Mouse (Mus musculus) CH12F3 (cell line): ENCODE measurements around the gene Borcs7.

ENCODE experiments used
- in situ Hi-C: fragments of 300-500 bp; cut with MboI; formaldehyde crosslinking; loops from 2 replicates; pipeline ENCODE4 v1.14.3; 2020; ENCODE audit warnings: low sequenced_read_pairs

Gene Borcs7

GRCm38 (mm10) chr19:46662214-46662613 lies 27.5 kb upstream of the Borcs7 start:
- in situ Hi-C loops = loop anchor here (10.0 kb wide), 1 partner anchor 213 kb away; no protein-coding TSS in a partner anchor

GRCm38 (mm10) chr19:46662784-46663183 lies 26.9 kb upstream of the Borcs7 start:
- in situ Hi-C loops = loop anchor here (10.0 kb wide), 1 partner anchor 212 kb away; no protein-coding TSS in a partner anchor

- in situ Hi-C loops = loop anchor here (5.0 to 10.0 kb wide), 2 partner anchors 77 to 209 kb away; no protein-coding TSS in a partner anchor
Measured at GRCm38 (mm10) chr19:46665474-46665873, 24.2 kb upstream of the Borcs7 start.

GRCm38 (mm10) chr19:46667300-46667699 lies 22.4 kb upstream of the Borcs7 start:
- in situ Hi-C loops = loop anchor here (5.0 to 10.0 kb wide), 2 partner anchors 75 to 208 kb away; no protein-coding TSS in a partner anchor

DNA sequence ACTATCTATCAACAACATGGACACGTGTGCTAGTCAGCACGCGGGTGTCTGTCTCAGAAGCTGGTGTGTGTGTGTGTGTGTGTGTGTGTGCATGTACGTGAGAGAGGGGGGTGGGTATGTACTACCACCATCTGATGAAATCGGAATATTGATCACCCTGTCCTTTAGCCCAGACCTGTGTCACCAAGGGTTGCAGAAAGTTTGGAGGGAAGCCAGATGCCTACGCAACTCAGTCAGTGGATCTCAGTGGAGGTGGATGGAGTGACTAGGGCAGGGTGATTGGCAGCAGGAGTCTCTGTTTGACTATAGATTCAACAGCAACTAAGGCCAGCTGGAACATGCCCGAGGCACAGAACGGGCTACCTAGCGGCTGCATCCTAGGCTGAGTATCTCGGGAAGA lies 21.4 kb upstream of the Borcs7 start:
- in situ Hi-C loops = loop anchor here (5.0 to 10.0 kb wide), 2 partner anchors 74 to 207 kb away; no protein-coding TSS in a partner anchor

GRCm38 (mm10) chr19:46669802-46670201 lies 19.9 kb upstream of the Borcs7 start:
- in situ Hi-C loops = loop anchor here (5.0 to 10.0 kb wide), 3 partner anchors 72 to 325 kb away; no protein-coding TSS in a partner anchor

DNA sequence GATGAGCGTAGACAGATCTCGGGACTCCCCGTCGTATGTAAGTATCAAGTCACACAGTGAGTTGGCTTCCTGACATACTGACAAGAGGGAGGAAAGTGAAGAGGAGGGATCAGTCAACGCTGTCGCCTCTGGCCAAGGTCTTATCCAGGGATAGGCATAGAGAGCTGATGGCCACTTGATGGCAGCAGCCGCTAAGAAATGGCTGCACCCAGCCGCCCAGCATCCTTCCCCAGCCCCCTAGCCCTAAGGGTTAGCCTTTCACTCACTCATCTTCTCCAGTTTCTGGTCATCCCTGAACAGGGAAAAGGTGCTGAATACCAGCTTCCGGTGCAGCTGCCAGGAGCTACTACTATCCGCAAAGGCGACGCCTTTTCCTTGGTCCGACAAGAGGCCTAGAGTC lies 19.0 kb upstream of the Borcs7 start:
- in situ Hi-C loops = loop anchor here (10.0 kb wide), 1 partner anchor 324 kb away; no protein-coding TSS in a partner anchor

- in situ Hi-C loops = loop anchor here (10.0 kb wide), 1 partner anchor 322 kb away; no protein-coding TSS in a partner anchor
Measured at GRCm38 (mm10) chr19:46672766-46673418, 16.8 kb upstream of the Borcs7 start, which contains the start of gene Cyp17a1. Gene Cyp17a1 (minus strand): TSS chr19:46673172.

- in situ Hi-C loops = loop anchor here (10.0 kb wide), 1 partner anchor 319 kb away; no protein-coding TSS in a partner anchor
Measured at GRCm38 (mm10) chr19:46675641-46676040, 14.1 kb upstream of the Borcs7 start.

GRCm38 (mm10) chr19:46679720-46680383 lies 9.9 kb upstream of the Borcs7 start:
- in situ Hi-C loops = loop anchor here (10.0 kb wide), 1 partner anchor 315 kb away; no protein-coding TSS in a partner anchor

DNA sequence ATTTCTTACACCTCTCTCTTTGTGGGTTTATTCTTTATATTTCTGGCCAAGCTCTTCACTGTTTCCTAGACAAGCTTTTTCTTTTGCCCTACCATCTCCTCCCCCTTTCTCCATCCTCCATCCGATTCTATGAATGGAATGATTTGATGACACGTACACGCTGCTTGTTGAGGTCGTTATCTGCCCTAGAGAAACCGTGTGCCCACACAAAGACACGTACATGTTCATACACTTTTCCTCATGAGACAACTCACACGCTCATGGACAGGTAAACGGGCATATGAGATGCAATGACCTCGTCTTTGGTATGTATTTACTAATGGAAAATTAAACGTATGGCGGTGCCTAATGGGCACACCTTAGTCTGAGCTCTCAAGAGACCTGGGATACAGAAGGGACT lies 681 bp downstream of the Borcs7 start:
- in situ Hi-C loops = no loop called here

DNA sequence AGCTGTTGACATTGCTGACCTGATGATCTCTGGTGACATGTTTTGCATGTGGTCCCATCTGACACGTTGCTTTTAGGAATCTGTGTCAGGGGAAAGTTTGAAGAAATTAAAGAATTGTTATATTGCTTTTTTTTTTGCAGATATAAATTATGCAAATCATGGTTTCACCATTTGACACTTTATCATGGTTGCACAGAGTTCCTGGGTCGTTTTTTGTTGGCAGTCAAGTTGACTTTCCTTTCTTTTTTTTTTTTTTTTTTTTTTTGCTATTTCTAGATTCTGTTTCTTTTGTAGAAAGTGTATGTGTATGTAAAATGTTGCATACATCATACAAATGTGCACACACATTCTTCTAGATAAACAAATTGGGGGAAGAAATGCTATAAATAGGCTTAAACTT lies 1.4 kb downstream of the Borcs7 start:
- in situ Hi-C loops = no loop called here

GRCm38 (mm10) chr19:46693146-46693545 lies 3.4 kb downstream of the Borcs7 start:
- in situ Hi-C loops = no loop called here

- in situ Hi-C loops = no loop called here
Measured at GRCm38 (mm10) chr19:46696482-46696881, 6.8 kb downstream of the Borcs7 start.

GRCm38 (mm10) chr19:46696943-46697342 lies 7.2 kb downstream of the Borcs7 start:
- in situ Hi-C loops = no loop called here

- in situ Hi-C loops = no loop called here
Measured at GRCm38 (mm10) chr19:46697840-46698517, 8.3 kb downstream of the Borcs7 start.

DNA sequence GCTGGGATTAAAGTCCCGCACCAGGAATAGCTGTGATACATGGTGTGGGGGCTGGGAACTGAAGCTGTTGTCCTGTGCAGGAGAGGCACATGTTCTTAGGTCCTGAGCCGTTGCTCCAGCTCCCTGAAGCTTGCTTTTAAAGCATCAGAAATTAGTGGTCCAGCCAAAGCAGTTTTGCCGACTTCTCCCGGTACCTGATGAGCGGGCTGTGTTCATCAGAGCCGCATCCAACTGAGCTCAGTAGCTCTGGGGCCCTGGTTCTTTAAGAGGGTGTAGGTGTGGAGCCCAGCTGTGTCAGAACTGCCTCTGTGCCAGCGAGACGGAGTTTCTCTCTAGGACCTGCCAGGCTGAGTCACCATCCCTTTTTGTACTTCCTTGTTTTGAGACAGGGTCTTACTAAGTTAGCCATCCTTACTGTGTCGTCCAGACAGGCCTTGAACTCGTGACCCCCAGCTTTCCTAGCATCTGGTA lies 9.3 kb downstream of the Borcs7 start:
- in situ Hi-C loops = no loop called here

- in situ Hi-C loops = no loop called here
Measured at GRCm38 (mm10) chr19:46701156-46701555, 11.4 kb downstream of the Borcs7 start.

GRCm38 (mm10) chr19:46705779-46706495 lies 16.2 kb downstream of the Borcs7 start:
- in situ Hi-C loops = no loop called here

DNA sequence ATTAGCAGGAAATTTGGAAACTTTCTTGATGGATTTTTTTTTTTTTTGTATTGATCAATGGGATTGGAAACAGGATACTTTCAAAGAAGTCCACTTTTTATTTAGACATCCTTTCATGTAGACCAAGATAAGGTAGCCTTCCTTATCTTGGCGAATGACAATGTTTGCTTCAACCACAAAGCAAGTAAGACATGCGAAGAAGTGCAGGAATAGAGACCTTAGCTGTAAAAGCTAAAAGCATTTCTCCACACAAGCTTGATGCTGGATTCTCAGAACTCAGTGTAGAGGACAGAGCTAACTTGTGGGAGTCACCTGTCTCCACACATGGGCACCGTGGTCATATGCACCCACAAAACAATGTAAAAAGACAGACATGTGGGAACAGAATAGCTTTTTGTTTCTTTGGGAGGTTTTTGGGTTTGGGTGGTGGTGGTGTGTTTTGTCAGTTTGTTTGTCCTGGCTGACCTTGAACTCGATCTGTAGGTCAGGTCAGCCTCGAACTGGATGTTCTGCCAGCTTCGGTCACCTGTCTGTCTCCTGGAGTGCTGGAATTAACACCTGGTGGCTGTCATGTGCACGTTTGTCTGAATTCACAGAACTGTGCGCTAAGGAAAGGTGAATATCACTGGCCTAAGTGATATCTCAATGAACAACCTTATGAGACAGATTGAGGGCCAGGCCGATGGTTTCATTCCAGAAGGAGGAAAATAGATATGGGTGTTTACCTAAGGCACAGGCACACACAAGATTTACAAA lies 17.0 kb downstream of the Borcs7 start:
- in situ Hi-C loops = no loop called here
